Mouse (Mus musculus): ENCODE results near the gene Timm9. TPM values are rescaled to one million over a fixed set of nuclear protein-coding genes. Genes with fewer than 3 reads are reported as not detected.
"Not testable (repeated sequence)": the region's sequence is repeated elsewhere in the genome, so short reads cannot be mapped to it uniquely, and the experiment has no call there.

Timm9 gene
- polyA plus RNA-seq, 1 experiment from 2014 or later, result 88.9 TPM

- no peaks in the 10 kb centered on the region for H3K27me3 ChIP-seq
- H3K4me1 ChIP-seq, result peaks cover 22% of the 10 kb centered on the region
- H3K4me2 ChIP-seq, result peak overlapping the region; percentile 92; the same call in 1 of the 2 replicates
- peaks cover 45% of the 10 kb centered on the region for H3K36me3 ChIP-seq
- no peaks in the 10 kb centered on the region for H3K9me3 ChIP-seq (replicated peaks)
- no peak overlapping the region for H3K4me3 ChIP-seq (replicated peaks)
- H3K9ac ChIP-seq, result no peak overlapping the region
- ATAC-seq (replicated peaks; ENCODE audit: low FRiP score), result no peak
- no peak overlapping the region for H3K27ac ChIP-seq
- 80% methylated on average over 5 of the region's 5 CpGs for WGBS
Observed at GRCm38 (mm10) chr12:71139258-71139828, 2.9 kb upstream of the Timm9 start.

GRCm38 (mm10) chr12:71137686-71138085, 1.2 kb upstream of the Timm9 start:
- H3K4me2 ChIP-seq, result peak overlapping the region; percentile 92
- no peak for ATAC-seq (replicated peaks; ENCODE audit: low FRiP score)
- H3K9me3 ChIP-seq (replicated peaks), result no peaks in the 10 kb centered on the region
- WGBS, result 3% methylated on average over 11 of the region's 11 CpGs
- H3K27me3 ChIP-seq, result no peaks in the 10 kb centered on the region
- H3K9ac ChIP-seq, result peak overlapping the region; percentile 98
- H3K36me3 ChIP-seq, result peaks cover 34% of the 10 kb centered on the region
- peaks cover 22% of the 10 kb centered on the region for H3K4me1 ChIP-seq
- H3K27ac ChIP-seq, result 0 out of 2 replicates have a peak overlapping the region, but pooled peaks have one; percentile 23
- peak overlapping the region; percentile 97 for H3K4me3 ChIP-seq (replicated peaks)

- peak; percentile 81 for ATAC-seq (replicated peaks; ENCODE audit: low FRiP score)
- Histone ChIP-seq H3K9ac (peak overlapping the region; percentile 98), H3K27me3 (no peaks in the 10 kb centered on the region), H3K4me2 (peak overlapping the region; percentile 92), H3K9me3 (replicated peaks) (no peaks in the 10 kb centered on the region), H3K36me3 (peaks cover 34% of the 10 kb centered on the region), H3K4me3 (replicated peaks) (peak overlapping the region; percentile 97), H3K4me1 (peaks cover 22% of the 10 kb centered on the region), H3K27ac (peak overlapping the region; percentile 84)
- under 1% methylated on average over 30 of the region's 30 CpGs for WGBS
Observed at GRCm38 (mm10) chr12:71136974-71137491, 549 bp upstream of the Timm9 start.

- H3K4me1 ChIP-seq, result peaks cover 22% of the 10 kb centered on the region
- H3K36me3 ChIP-seq, result peaks cover 34% of the 10 kb centered on the region
- H3K4me2 ChIP-seq, result peak overlapping the region; percentile 92
- H3K9ac ChIP-seq, result peak overlapping the region; percentile 98
- H3K4me3 ChIP-seq (replicated peaks), result peak overlapping the region; percentile 97
- no peak for ATAC-seq (replicated peaks; ENCODE audit: low FRiP score)
- whole genome bisulfite sequencing, result 30% methylated on average over 5 of the region's 5 CpGs
- H3K27ac ChIP-seq, result no peak overlapping the region
- H3K27me3 ChIP-seq, result no peaks in the 10 kb centered on the region
- no peaks in the 10 kb centered on the region for H3K9me3 ChIP-seq (replicated peaks)
Observed at GRCm38 (mm10) chr12:71135581-71135980, 903 bp downstream of the Timm9 start.

- H3K4me2 ChIP-seq, result no peak overlapping the region
- H3K9ac ChIP-seq, result no peak overlapping the region
- H3K36me3 ChIP-seq, result peaks cover 52% of the 10 kb centered on the region
- no peaks in the 10 kb centered on the region for H3K27me3 ChIP-seq
- WGBS, result 91% methylated on average over 9 of the region's 9 CpGs
- H3K27ac ChIP-seq, result no peak overlapping the region
- no peak overlapping the region for H3K4me3 ChIP-seq (replicated peaks)
- no peaks in the 10 kb centered on the region for H3K9me3 ChIP-seq (replicated peaks)
- no peak for ATAC-seq (replicated peaks; ENCODE audit: low FRiP score)
- no peaks in the 10 kb centered on the region for H3K4me1 ChIP-seq
Observed at GRCm38 (mm10) chr12:71123286-71123685, 13.2 kb downstream of the Timm9 start.

- no peaks in the 10 kb centered on the region for H3K4me1 ChIP-seq
- H3K4me2 ChIP-seq, result no peak overlapping the region
- 87% methylated on average over 10 of the region's 10 CpGs for WGBS
- peaks cover 50% of the 10 kb centered on the region for H3K36me3 ChIP-seq
- H3K27me3 ChIP-seq, result no peaks in the 10 kb centered on the region
- H3K9me3 ChIP-seq (replicated peaks), result no peaks in the 10 kb centered on the region
- no peak overlapping the region for H3K27ac ChIP-seq
- no peak overlapping the region for H3K4me3 ChIP-seq (replicated peaks)
- no peak overlapping the region for H3K9ac ChIP-seq
- no peak for ATAC-seq (replicated peaks; ENCODE audit: low FRiP score)
Observed at GRCm38 (mm10) chr12:71122731-71123130, 13.8 kb downstream of the Timm9 start.

GRCm38 (mm10) chr12:71116411-71116810, 20.1 kb downstream of the Timm9 start:
- no peak for ATAC-seq (replicated peaks; ENCODE audit: low FRiP score)
- Histone ChIP-seq H3K9ac (no peak overlapping the region), H3K4me3 (replicated peaks) (no peak overlapping the region), H3K9me3 (replicated peaks) (no peaks in the 10 kb centered on the region), H3K27me3 (no peaks in the 10 kb centered on the region), H3K4me1 (peaks cover 10% of the 10 kb centered on the region), H3K27ac (no peak overlapping the region), H3K4me2 (no peak overlapping the region), H3K36me3 (no peaks in the 10 kb centered on the region)
- 68% methylated on average over 5 of the region's 5 CpGs for WGBS

- Histone ChIP-seq H3K9ac (no peak overlapping the region), H3K4me2 (peak overlapping the region; percentile 42; the same call in 1 of the 2 replicates), H3K27ac (no peak overlapping the region), H3K9me3 (replicated peaks) (no peaks in the 10 kb centered on the region), H3K36me3 (no peaks in the 10 kb centered on the region), H3K4me3 (replicated peaks) (no peak overlapping the region), H3K27me3 (0 out of 2 replicates have a peak, but pooled peaks cover 4% of the 10 kb centered on the region), H3K4me1 (peaks cover 14% of the 10 kb centered on the region)
- ATAC-seq (replicated peaks; ENCODE audit: low FRiP score), result peak; percentile 52; the same call in 1 of the 2 replicates
- WGBS, result 25% methylated on average over 12 of the region's 12 CpGs
Observed at GRCm38 (mm10) chr12:71113675-71114288, 22.7 kb downstream of the Timm9 start.

GRCm38 (mm10) chr12:71113074-71113473, 23.4 kb downstream of the Timm9 start:
- Histone ChIP-seq H3K9me3 (replicated peaks) (no peaks in the 10 kb centered on the region), H3K4me3 (replicated peaks) (no peak overlapping the region), H3K36me3 (no peaks in the 10 kb centered on the region), H3K4me2 (no peak overlapping the region), H3K27me3 (0 out of 2 replicates have a peak, but pooled peaks cover 4% of the 10 kb centered on the region), H3K4me1 (peaks cover 14% of the 10 kb centered on the region), H3K9ac (no peak overlapping the region), H3K27ac (no peak overlapping the region)
- WGBS, result 90% methylated on average over 10 of the region's 10 CpGs
- ATAC-seq (replicated peaks; ENCODE audit: low FRiP score), result no peak

- peak within 1 kb of the TSS; percentile 35 for H3K4me3 ChIP-seq (replicated peaks)
- H3K4me1 ChIP-seq, result peaks cover 14% of the 10 kb centered on the region
- H3K27ac ChIP-seq, result no peak within 1 kb of the TSS
- H3K9me3 ChIP-seq (replicated peaks), result no peaks in the 10 kb centered on the region
- 0 out of 2 replicates have a peak, but pooled peaks cover 4% of the 10 kb centered on the region for H3K27me3 ChIP-seq
- H3K36me3 ChIP-seq, result no peaks in the 10 kb centered on the region
- peak; percentile 56; the same call in 1 of the 2 replicates for ATAC-seq (replicated peaks; ENCODE audit: low FRiP score)
- H3K4me2 ChIP-seq, result peak within 1 kb of the TSS; percentile 64
- 8% methylated on average over 33 of the region's 33 CpGs for WGBS
- H3K9ac ChIP-seq, result no peak within 1 kb of the TSS
Observed at GRCm38 (mm10) chr12:71111331-71111730, 25.2 kb downstream of the Timm9 start, which contains the start of gene Tomm20l. Tomm20l (plus strand) TSS chr12:71111428.

- WGBS, result 88% methylated on average over 6 of the region's 6 CpGs
- no peak for ATAC-seq (replicated peaks; ENCODE audit: low FRiP score)
- Histone ChIP-seq H3K4me2 (no peak overlapping the region), H3K27me3 (0 out of 2 replicates have a peak, but pooled peaks cover 4% of the 10 kb centered on the region), H3K4me3 (replicated peaks) (no peak overlapping the region), H3K36me3 (no peaks in the 10 kb centered on the region), H3K27ac (no peak overlapping the region), H3K4me1 (peaks cover 6% of the 10 kb centered on the region), H3K9me3 (replicated peaks) (no peaks in the 10 kb centered on the region), H3K9ac (no peak overlapping the region)
Observed at GRCm38 (mm10) chr12:71107216-71107771, 29.2 kb downstream of the Timm9 start.

GRCm38 (mm10) chr12:71104275-71104674, 32.2 kb downstream of the Timm9 start:
- H3K4me3 ChIP-seq (replicated peaks); H3K27ac ChIP-seq; H3K36me3 ChIP-seq; H3K9ac ChIP-seq; H3K27me3 ChIP-seq; H3K4me1 ChIP-seq; H3K9me3 ChIP-seq (replicated peaks); ATAC-seq (replicated peaks; ENCODE audit: low FRiP score); H3K4me2 ChIP-seq: not testable (repeated sequence)
- 74% methylated on average over 4 of the region's 4 CpGs for WGBS
